Mouse (Mus musculus) limb, embryonic 15.5 days (tissue): ENCODE results near the gene Acsm2. TPM values are rescaled to one million over a fixed set of nuclear protein-coding genes. Genes with fewer than 3 reads are reported as not detected.

Experiments
- ATAC-seq: fragments of 200-750 bp; cut with Nextera tagmentation; 2 replicates; pipeline ENCODE4 v1.8.0; 2017; ENCODE audit warnings: low read depth, moderate TSS enrichment; ENCODE audit not compliant: insufficient number of reproducible peaks, low FRiP score, low TSS enrichment
- H3K27ac ChIP-seq: fragments of 300-500 bp; sonication (generic); 2 replicates; pipeline ENCODE4 v1.5.1; 2015; ENCODE audit warnings: moderate library complexity, mild to moderate bottlenecking, inconsistent platforms
- H3K27me3 ChIP-seq: fragments of 300-500 bp; sonication (generic); 2 replicates; pipeline ENCODE4 v1.6.1; 2015; ENCODE audit warnings: inconsistent platforms
- H3K36me3 ChIP-seq: fragments of 300-500 bp; sonication (generic); 2 replicates; pipeline ENCODE4 v1.6.1; 2015; ENCODE audit warnings: inconsistent platforms
- H3K4me1 ChIP-seq: fragments of 300-500 bp; sonication (generic); 2 replicates; pipeline ENCODE4 v1.6.1; 2015; ENCODE audit warnings: inconsistent platforms
- H3K4me2 ChIP-seq: fragments of 300-500 bp; sonication (generic); 2 replicates; pipeline ENCODE4 v1.6.1; 2015; ENCODE audit warnings: mild to moderate bottlenecking, inconsistent platforms
- H3K4me3 ChIP-seq: fragments of 300-500 bp; sonication (generic); 2 replicates; pipeline ENCODE4 v1.5.1; 2015; ENCODE audit warnings: mild to moderate bottlenecking, inconsistent platforms
- H3K9ac ChIP-seq: fragments of 300-500 bp; sonication (generic); 2 replicates; pipeline ENCODE4 v1.6.1; 2015; ENCODE audit warnings: inconsistent platforms
- H3K9me3 ChIP-seq: fragments of 300-500 bp; sonication (generic); 2 replicates; pipeline ENCODE4 v1.6.1; 2016; ENCODE audit warnings: inconsistent platforms
- WGBS: fragments of 180-500 bp; shearing (Covaris S2); methylation state at CpG from one replicate; pipeline ENCODE4 v1.1.7; 2015; 5-methylcytosine and 5-hydroxymethylcytosine counted together
- polyA plus RNA-seq: library from polyadenylated mRNA; unstranded; fragments of >200 nt; fragmentation: Nextera tagmentation; extraction: Ambion mirVana; gene quantifications from 2 replicates; pipeline ENCODE4 v1.2.1, GENCODE M21; 2015

Acsm2 gene
- not detected in 2 replicates for polyA plus RNA-seq

DNA sequence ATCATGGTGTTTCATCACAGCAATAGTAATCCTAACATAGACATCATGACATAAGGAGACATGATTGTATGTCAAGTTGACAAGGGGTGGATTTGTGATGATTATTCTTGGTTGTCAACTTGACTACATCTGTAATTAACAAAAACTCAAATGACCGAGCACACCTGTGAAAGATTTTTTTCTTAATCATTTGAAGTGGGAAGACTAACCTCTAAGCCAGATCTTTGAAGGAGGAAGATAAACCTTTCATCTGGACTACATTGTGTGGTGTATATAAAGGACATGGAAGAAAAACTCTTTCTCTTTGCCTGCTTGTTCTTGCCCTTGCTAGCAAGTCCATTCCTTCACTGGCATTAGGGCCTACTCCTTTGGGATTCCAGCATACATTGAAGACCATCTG is at the start of gene Acsm2:
Gene Acsm2, plus strand, starts transcription at position 301 of the 400 bp plus-strand sequence.
- 79% methylated on average over 1 of the region's 1 CpGs for WGBS

DNA sequence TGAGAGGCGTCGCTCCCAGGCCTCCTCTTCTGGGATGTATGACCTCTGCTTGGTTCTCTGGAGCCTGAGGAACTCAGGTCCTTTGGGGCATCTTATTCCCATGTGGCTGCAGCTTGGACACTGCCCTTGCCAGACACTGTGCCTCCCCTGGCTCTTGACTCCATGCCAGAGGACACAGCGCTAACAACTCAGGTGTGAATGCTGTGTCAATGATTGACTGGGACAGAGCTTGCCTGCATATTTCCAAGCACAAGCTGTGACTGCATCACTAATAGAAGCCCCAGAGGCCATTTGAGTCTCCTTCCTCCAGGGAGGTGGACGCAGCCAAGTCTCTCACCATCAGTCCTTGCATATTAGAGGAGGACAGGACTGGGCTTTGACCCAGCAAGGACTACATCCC is 43.0 kb upstream of the Acsm2 start:
- 0 out of 2 replicates have a peak, but pooled peaks cover 3% of the 10 kb centered on the region for H3K27me3 ChIP-seq
- H3K9ac ChIP-seq, result no peak overlapping the region
- no peak for ATAC-seq
- H3K36me3 ChIP-seq, result no peaks in the 10 kb centered on the region
- no peak overlapping the region for H3K4me3 ChIP-seq
- H3K4me1 ChIP-seq, result no peaks in the 10 kb centered on the region
- no peaks in the 10 kb centered on the region for H3K9me3 ChIP-seq
- WGBS, result 88% methylated on average over 4 of the region's 4 CpGs
- no peak overlapping the region for H3K27ac ChIP-seq
- H3K4me2 ChIP-seq, result no peak overlapping the region

More for the DNA sequence above, at the start of gene Acsm2:
- no peaks in the 10 kb centered on the region for H3K9me3 ChIP-seq
- ATAC-seq, result no peak
- no peak within 1 kb of the TSS for H3K27ac ChIP-seq
- H3K36me3 ChIP-seq, result no peaks in the 10 kb centered on the region
- H3K9ac ChIP-seq, result no peak within 1 kb of the TSS
- no peaks in the 10 kb centered on the region for H3K27me3 ChIP-seq
- H3K4me1 ChIP-seq, result no peaks in the 10 kb centered on the region
- no peak within 1 kb of the TSS for H3K4me2 ChIP-seq
- no peak within 1 kb of the TSS for H3K4me3 ChIP-seq

DNA sequence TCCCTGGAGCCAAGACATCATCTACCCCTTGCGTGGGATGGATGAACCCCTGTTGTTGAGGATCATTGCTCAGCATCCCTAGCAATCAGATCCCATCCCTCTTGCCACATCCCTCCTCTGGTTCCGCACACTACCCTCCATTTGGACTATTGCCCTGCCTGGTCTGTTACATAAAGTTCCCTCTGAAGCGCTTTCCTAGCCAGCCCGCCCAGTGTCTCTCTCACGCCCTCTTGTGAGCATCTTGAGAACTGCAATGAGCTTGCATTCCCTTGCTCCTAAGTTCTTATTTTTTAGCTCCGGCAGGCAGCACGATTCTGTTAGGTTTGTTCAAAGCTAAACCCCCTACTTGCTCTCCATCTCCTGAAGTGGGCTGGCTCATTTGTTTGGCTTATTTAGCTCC is 41.1 kb upstream of the Acsm2 start:
- Histone ChIP-seq H3K4me2 (no peak overlapping the region), H3K27ac (no peak overlapping the region), H3K4me3 (no peak overlapping the region), H3K27me3 (0 out of 2 replicates have a peak, but pooled peaks cover 3% of the 10 kb centered on the region), H3K9ac (no peak overlapping the region), H3K4me1 (no peaks in the 10 kb centered on the region), H3K36me3 (no peaks in the 10 kb centered on the region), H3K9me3 (no peaks in the 10 kb centered on the region)
- ATAC-seq, result no peak
- WGBS, result 33% methylated on average over 7 of the region's 7 CpGs

DNA sequence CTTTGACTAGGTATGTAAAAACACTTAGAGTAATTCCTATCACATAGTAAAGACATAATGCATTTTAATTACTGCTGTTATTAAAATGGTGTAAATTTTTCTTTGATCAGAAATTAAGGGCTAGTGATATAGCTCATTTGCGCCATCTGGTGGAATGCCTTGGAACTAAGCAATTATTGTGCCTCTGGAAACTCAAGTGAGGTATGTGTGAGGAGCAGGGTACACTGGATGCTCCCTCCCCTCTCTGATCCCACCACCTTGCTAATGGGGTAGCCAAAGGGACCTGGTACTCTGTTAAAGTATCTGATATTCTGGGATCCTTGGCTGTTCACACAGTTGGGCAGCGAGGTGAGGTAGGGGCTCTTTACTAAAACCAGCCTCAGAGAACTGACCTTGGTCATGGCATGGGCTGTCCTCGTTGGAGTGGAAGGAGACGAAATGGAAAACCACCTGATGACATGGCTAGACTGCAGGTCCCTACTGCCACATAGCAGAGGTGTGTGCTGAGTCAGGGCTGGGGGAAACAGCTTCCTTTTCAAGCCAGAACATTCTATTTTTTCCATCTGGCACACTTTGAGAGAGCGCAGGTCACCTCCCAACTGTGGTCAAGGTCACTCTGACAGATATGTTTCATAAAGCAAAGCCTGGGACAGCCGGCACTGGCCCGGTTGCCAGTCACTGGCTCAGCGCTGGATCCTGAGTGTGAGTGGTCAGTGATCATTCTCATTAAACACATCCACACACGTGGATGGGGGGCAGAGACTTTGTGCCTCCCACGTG is 38.5 kb upstream of the Acsm2 start:
- Histone ChIP-seq H3K4me3 (no peak overlapping the region), H3K27ac (no peak overlapping the region), H3K9ac (no peak overlapping the region), H3K4me1 (no peaks in the 10 kb centered on the region), H3K36me3 (no peaks in the 10 kb centered on the region), H3K9me3 (no peaks in the 10 kb centered on the region), H3K4me2 (no peak overlapping the region), H3K27me3 (0 out of 2 replicates have a peak, but pooled peaks cover 3% of the 10 kb centered on the region)
- WGBS, result 66% methylated on average over 10 of the region's 10 CpGs
- no peak for ATAC-seq

DNA sequence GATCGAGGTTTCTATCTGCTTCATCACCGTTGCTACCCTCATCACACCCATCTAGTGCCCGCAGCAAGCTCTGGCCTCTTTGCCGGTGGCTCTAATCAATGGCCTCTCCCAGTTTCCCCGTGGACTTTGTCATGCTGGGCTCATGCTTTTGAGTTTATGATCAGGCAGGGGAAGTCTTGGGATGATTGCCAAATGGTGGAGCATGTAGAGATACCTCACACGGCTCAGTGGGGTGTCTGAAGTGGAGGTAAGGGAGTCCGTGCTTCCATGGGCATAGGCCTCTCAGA is 37.9 kb upstream of the Acsm2 start:
- no peak overlapping the region for H3K4me3 ChIP-seq
- H3K9me3 ChIP-seq, result no peaks in the 10 kb centered on the region
- H3K4me2 ChIP-seq, result no peak overlapping the region
- no peak overlapping the region for H3K27ac ChIP-seq
- H3K4me1 ChIP-seq, result no peaks in the 10 kb centered on the region
- H3K27me3 ChIP-seq, result 0 out of 2 replicates have a peak, but pooled peaks cover 3% of the 10 kb centered on the region
- H3K36me3 ChIP-seq, result no peaks in the 10 kb centered on the region
- 72% methylated on average over 7 of the region's 7 CpGs for WGBS
- no peak overlapping the region for H3K9ac ChIP-seq
- no peak for ATAC-seq

DNA sequence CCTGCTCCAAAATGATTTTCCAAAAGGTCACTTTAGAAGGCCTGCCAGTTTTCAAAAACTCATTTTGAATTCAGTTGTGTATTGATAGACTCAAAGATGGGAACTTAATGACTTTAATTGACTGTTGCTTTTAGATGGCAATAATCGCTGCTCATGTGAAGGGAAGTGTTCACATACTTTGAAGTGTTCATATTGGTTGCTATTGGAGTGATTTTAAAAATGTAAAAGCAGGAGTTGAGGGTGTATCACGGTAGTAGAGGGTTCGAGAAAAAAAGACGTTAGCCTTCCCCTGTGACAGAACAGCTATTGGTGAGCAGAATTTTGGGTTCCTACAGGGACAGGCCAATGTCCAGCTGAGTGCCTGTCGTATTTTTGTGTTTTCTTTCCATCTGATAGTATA is 35.0 kb upstream of the Acsm2 start, which contains the start of gene Acsm5:
Gene Acsm5, plus strand, starts transcription at position 301 of the 400 bp plus-strand sequence.
- H3K36me3 ChIP-seq, result no peaks in the 10 kb centered on the region
- ATAC-seq, result no peak
- no peak within 1 kb of the TSS for H3K27ac ChIP-seq
- 0 out of 2 replicates have a peak, but pooled peaks cover 3% of the 10 kb centered on the region for H3K27me3 ChIP-seq
- no peak within 1 kb of the TSS for H3K4me3 ChIP-seq
- no peak within 1 kb of the TSS for H3K9ac ChIP-seq
- 67% methylated on average over 5 of the region's 5 CpGs for WGBS
- no peaks in the 10 kb centered on the region for H3K9me3 ChIP-seq
- H3K4me2 ChIP-seq, result no peak within 1 kb of the TSS
- no peaks in the 10 kb centered on the region for H3K4me1 ChIP-seq

DNA sequence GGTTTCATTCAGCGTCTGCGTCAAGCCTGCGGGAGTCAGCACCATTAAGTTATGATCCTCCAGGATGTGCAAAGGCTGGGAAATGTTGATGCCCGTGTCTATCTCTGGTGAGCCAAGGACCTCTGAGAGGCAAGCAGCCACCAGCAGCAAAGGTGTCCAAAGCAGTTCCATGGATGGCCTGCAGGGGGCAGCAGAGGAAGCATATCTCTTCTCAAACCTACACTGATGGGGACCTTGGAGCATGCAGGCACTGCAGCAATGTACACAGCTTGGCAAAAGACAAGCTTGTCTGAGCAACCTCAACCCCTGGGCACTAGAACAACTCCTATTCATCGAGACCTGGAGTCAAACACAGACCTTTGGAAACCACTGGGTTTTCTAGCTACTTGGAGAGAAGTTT is 34.5 kb upstream of the Acsm2 start:
- no peak for ATAC-seq
- WGBS, result 48% methylated on average over 5 of the region's 5 CpGs
- Histone ChIP-seq H3K4me3 (no peak overlapping the region), H3K27ac (no peak overlapping the region), H3K4me2 (no peak overlapping the region), H3K9ac (no peak overlapping the region), H3K4me1 (no peaks in the 10 kb centered on the region), H3K36me3 (no peaks in the 10 kb centered on the region), H3K9me3 (no peaks in the 10 kb centered on the region), H3K27me3 (0 out of 2 replicates have a peak, but pooled peaks cover 3% of the 10 kb centered on the region)

DNA sequence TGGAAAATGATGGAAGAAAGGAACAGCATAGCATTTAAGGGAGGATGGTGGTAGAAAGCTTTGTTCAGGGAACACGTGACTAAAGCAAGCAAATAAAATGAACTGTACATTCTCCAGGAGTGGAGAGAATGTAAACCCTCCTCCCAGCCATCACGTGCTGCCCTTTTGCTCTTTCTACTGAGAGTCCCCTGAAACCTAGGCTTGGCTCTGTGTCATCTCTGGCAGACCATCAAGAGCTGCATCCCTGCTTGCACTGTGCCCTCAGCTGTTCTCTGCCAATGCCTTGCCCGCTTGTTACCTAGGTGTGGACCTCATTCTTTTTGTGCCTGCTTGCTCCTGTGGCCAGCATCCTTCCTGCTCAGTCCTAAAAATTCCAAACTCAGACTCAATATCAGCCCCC is 32.3 kb upstream of the Acsm2 start:
- Histone ChIP-seq H3K4me2 (no peak overlapping the region), H3K9ac (no peak overlapping the region), H3K36me3 (no peaks in the 10 kb centered on the region), H3K4me3 (no peak overlapping the region), H3K4me1 (no peaks in the 10 kb centered on the region), H3K27ac (no peak overlapping the region), H3K27me3 (no peaks in the 10 kb centered on the region), H3K9me3 (no peaks in the 10 kb centered on the region)
- ATAC-seq, result no peak
- 81% methylated on average over 3 of the region's 3 CpGs for WGBS

DNA sequence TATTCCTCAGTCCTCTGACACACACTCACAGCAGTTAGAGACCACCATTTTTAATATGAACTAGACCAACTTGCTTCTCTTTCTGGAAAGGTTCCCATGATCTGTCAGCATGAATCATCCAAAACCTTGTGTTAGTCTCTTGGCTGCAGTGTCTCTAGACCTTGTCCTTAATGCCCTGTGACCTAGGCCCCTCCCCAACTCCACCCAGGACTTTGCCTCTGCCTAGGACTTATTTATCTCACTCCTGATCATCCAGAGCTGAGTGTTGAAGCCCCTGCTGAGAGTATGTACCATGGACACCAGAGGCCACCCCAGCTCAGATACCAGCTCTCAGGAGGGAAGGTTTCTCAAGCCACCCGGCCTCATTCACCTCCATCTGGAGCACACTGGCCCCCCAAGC is 31.8 kb upstream of the Acsm2 start:
- Histone ChIP-seq H3K36me3 (no peaks in the 10 kb centered on the region), H3K4me1 (no peaks in the 10 kb centered on the region), H3K27ac (no peak overlapping the region), H3K27me3 (no peaks in the 10 kb centered on the region), H3K4me3 (no peak overlapping the region), H3K9ac (no peak overlapping the region), H3K4me2 (no peak overlapping the region), H3K9me3 (no peaks in the 10 kb centered on the region)
- WGBS, result 69% methylated on average over 1 of the region's 1 CpGs
- no peak for ATAC-seq

DNA sequence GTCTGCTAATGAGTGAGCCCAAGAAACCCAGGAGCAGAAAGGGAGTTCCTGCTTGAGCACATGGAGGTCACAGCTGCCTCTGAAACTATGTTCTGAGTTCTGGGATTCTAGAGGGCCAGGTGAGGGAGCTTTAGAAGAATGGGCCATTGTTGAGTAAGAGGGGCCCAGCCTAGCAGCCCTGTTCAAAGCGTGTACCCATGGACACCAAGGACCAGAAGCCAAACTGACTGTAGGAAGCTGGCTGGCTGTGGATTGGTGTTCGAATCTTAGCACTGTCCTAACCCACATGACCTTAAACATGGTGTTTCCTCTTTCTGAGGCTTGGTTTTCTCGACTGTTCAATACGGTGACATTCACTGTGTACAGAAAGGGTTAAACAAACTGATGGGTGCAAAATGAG is 30.8 kb upstream of the Acsm2 start, which contains the start of gene Pdilt:
Gene Pdilt, minus strand, starts transcription at position 101 of the 400 bp plus-strand sequence.
- H3K4me1 ChIP-seq, result no peaks in the 10 kb centered on the region
- no peak within 1 kb of the TSS for H3K9ac ChIP-seq
- no peak within 1 kb of the TSS for H3K4me2 ChIP-seq
- no peak within 1 kb of the TSS for H3K4me3 ChIP-seq
- ATAC-seq, result no peak
- no peaks in the 10 kb centered on the region for H3K36me3 ChIP-seq
- 70% methylated on average over 4 of the region's 4 CpGs for WGBS
- no peaks in the 10 kb centered on the region for H3K9me3 ChIP-seq
- H3K27ac ChIP-seq, result no peak within 1 kb of the TSS
- H3K27me3 ChIP-seq, result no peaks in the 10 kb centered on the region

DNA sequence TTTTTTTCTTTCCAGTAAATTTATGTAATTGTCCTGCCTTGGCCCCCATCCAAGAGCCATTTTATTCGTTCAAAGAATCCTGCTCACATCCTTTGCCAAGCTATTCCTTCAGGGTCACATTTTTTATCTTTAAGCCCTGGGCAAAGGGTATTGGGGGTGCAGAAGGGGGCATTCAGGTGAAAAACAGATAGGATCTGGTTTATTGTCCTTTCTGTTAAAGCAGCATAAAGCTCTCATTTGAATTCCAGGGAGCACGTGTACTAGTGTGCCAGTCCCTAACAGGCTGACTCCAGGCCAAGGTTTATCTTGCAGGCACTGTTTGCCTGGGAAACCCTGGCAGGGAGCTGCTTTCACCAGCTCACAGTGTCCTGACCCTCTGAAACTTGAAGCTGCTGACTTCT is 28.3 kb upstream of the Acsm2 start:
- H3K4me2 ChIP-seq, result no peak overlapping the region
- H3K27ac ChIP-seq, result no peak overlapping the region
- H3K9me3 ChIP-seq, result no peaks in the 10 kb centered on the region
- H3K27me3 ChIP-seq, result no peaks in the 10 kb centered on the region
- H3K4me3 ChIP-seq, result no peak overlapping the region
- H3K4me1 ChIP-seq, result no peaks in the 10 kb centered on the region
- H3K36me3 ChIP-seq, result no peaks in the 10 kb centered on the region
- WGBS, result 27% methylated on average over 2 of the region's 2 CpGs
- ATAC-seq, result no peak
- no peak overlapping the region for H3K9ac ChIP-seq

DNA sequence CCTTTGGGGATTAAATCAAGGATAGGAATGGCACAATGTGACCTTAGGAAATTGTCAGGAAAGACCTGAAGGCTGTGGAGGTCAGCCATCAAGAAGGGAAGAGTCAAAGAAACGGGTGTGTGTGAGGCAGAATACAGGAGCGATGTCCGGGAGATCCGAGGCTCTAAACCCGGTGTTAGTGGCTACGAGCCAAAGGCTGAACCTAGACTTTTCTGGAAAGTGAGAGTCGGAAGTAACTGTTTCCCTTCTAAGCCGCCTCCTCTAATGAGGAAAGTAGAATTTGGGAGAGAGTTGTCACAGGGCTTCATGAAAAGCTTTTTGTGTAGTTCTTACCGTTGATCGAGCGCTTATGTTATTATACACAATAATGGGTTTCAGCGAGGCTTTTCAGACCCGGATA is 27.7 kb upstream of the Acsm2 start:
- H3K27me3 ChIP-seq, result no peaks in the 10 kb centered on the region
- no peak for ATAC-seq
- H3K4me2 ChIP-seq, result no peak overlapping the region
- H3K4me3 ChIP-seq, result no peak overlapping the region
- no peaks in the 10 kb centered on the region for H3K9me3 ChIP-seq
- no peak overlapping the region for H3K27ac ChIP-seq
- no peaks in the 10 kb centered on the region for H3K36me3 ChIP-seq
- 75% methylated on average over 13 of the region's 13 CpGs for WGBS
- no peaks in the 10 kb centered on the region for H3K4me1 ChIP-seq
- no peak overlapping the region for H3K9ac ChIP-seq
